Mouse (Mus musculus) testis, postnatal 10 days (tissue): ENCODE data around the gene Tubb5.

Experiments
- DNase-seq: peaks from one replicate; pipeline ENCODE4 v3.0.0; 2021; ENCODE audit warnings: low spot score

Tubb5 gene

DNA sequence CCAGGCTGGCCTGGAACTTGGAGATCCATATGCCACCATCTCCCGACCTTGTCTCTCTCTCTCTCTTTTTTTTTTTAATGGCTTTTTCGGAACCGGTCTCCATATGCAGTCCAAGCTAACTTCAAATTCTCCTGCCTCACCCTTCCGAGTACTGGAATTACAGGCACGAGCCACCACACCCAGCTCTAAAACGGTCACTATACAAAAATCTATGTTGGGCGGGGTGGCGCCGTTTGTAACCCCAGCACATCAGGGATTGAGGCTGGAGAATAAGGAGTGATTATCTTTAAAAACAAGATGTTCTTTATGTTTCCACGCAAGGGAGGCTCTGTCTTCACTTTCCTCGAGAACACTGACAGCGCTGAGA lies 22.7 kb upstream of the Tubb5 start:
- DNase-seq, result no peak

DNA sequence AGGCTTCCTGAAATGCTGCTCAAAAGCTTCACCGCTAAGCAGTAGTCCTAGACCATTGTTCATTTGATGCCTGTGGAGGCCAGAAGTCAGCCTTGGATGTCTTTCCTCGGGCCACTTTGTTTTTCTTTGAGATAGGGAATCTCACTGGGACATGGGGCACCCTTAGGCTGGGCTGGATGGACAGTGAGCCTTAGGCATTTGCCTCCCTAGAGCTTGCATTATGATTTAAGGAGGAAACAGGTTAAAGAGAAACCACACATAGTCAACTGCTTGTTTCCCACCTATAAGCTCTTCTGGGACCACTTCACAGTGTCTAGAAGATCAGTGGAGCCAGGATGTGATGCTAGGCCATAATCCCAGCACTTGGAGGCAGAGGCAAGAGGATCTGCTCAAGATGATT lies 21.7 kb upstream of the Tubb5 start:
- DNase-seq, result no peak

DNA sequence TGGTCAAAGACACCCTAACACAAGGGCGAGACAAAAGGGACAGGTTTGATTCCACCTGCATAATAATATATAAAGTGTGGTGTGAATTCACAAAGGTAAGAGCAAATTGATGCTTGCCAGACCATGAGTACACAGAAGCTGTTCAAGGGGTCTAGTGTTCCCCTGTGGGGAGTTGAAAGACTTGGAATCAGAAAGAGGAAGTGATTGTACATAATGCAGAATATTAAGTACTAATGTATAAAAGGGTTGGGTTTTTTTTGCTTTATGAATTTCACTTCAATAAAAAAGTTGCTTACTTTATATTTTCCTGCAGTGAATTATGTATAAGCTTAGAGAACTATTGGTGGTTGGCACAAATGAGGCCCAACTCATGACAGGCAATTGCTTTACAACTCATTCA lies 21.3 kb upstream of the Tubb5 start:
- DNase-seq, result no peak

DNA sequence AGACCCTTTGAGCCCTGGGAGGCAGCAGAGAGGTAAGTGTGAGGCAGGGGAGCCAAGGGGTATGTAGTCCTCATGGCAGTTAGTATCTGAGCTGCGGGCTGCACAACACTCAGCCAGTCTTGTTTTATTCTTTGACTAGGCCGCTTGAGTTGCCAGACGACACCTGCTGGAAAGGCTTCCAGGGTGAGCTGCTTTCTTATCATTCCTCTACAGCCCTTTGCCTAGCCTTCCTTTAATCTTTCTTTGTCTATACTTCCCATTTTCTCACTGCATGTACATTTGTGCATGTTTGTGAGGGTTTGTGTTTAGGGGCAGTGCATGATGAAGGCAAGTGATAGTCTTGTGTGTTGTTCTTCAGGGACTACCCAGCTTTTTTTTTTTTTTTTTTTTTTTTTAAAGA lies 12.9 kb upstream of the Tubb5 start:
- DNase-seq, result no peak

DNA sequence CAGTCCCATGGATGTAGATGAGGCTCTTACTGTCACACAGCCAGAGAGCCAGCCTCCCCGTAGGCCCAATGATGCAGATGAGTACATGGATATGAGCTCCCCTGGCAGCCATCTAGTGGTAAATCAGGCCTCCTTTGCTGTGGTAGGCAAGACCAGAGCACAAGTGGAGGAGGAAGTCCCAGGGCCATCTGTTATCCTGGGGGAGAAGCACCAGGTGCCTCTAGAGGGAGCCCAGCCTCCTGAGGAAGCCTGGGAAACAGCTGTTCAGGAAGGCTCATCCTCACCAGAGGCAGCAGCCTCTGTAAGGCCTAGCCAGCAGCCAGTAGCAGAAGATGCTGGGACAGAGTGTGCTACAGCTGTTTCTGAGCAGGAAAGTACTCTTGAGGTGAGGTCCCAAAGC lies 10.0 kb upstream of the Tubb5 start:
- no peak for DNase-seq

DNA sequence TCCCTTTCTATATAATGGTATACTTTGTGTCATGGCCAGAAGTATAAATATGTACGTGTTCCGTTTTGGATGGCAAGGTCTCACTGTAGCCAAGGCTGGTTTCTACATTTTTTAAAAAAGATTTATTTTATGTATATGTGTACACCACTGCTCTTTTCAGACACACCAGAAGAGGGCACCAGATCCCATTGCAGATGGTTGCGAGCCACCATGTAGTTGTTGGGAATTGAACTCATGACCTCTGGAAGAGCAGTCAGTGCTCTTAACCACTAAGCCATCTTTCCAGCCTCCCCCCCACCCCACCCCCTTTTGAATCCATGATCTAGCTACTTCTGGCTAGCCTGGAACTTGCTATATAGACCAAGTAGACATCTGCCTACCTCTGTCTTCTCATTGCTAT lies 5.4 kb upstream of the Tubb5 start:
- DNase-seq, result no peak

DNA sequence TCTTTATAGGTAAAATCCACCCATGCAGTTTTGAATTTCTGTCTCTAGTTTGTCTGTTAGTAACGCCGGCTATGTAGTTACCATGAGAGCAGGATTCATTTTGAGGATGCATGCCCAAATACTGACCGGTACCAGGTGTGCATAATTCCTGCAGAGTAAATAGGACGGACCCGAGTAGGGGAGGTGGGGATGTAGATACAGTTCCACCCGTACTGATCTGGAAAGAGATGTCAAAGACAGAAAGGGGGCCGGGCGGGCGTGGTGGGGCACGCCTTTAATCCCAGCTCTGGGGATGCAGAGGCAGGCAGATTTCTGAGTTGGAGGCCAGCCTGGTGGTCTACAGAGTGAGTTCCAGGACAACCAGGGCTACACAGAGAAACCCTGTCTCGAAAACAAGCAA lies 3.9 kb upstream of the Tubb5 start:
- DNase-seq, result no peak

DNA sequence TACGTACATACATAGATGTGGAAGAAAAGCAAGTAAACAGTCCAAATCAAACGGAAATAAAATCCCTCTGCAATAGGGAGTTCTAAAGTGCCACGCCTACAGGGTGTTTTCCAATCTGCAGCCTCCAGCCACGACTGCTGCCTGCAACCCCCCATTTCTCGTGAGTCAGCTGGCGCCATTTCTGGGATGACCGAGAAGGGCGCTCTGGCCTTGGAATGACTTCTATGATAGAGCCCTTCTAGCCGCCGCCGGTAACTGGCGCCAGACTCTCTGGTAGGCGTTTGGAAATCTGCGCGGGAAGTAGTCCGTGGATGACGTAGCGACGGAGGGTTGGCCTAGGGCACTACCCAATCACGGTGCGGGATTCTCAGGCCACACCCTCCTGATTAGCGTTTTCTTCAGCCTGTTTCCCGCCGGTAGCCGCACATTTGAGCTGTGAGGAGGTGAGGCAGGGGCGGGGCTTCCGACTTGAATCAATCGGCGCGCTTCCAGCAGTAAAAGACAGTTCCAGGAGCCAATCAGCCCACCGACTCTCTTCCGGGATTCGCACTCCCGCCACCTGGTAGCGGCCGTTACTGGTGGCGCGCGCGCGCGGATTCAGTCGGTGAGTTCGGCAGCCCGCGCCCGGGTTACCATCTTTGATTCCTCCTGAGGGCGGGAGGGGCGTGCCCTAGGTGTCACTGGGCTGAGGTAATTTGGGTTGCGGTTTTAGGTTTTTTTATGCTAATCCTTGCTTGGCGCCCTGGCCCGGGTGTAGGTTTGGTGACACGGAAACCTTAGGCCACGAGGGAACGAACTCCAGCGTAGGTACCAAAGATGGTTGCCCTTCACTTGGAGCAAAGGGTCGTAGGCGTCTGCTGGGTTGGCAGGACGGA lies 3.2 kb upstream of the Tubb5 start, which contains the start of gene Mdc1:
TSS of gene Mdc1 (plus strand) at position 440 of the 875 bp plus-strand sequence.
- peak; percentile 99 for DNase-seq

DNA sequence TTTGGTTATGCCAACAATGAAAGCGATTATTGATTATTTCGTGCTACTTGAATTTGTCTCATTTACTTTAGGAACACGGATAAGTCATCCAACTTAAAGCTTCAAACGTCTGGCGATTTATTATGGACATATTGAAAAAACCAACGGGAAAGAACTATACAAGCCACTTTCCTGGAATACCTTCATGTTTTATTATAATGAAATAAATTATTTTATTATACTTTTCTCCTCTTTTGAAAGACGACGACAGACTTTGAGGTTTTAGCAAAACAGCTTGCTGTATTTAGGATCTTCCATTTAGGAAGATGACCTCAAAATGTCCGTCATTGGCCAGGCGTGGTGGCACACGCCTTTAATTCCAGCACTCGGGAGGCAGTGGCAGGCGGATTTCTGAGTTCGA lies 2.5 kb upstream of the Tubb5 start:
- no peak for DNase-seq

DNA sequence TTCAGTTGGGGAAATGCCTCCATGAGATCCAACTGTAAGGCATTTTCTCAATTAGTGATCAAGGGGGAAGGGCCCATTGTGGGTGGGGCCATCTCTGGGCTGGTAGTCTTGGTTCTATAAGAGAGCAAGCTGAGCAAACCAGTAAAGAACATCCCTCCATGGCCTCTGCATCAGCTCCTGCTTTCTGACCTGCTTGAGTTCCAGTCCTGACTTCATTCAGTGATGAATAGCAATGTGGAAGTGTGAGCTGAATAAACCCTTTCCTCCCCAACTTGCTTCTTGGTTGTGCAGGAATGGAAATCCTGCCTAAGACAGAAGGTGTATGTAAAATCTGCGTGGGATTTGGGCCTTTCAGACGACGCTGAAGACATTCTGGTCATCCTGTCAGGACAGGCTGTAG lies 896 bp upstream of the Tubb5 start:
- DNase-seq, result peak; percentile 62

DNA sequence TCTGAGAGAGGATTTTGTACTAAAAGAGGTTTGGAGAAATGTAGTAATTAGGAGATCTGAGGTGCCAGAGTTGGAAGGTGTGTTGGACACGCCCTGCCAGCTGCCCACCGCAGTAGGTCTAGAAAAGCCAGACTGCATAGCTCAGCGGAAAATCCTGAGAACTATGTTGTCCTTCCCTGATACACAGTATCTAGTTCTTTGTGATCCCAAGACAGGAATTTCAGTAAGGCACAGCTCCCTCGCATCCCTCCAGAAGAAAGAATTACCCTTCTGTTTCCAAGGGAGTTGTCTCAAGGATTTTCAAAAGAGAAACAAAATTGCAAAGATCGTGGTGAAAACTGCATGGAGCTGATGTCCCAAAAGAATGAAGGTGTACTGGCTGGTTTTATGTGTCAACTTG lies 464 bp upstream of the Tubb5 start:
- peak; percentile 61 for DNase-seq

DNA sequence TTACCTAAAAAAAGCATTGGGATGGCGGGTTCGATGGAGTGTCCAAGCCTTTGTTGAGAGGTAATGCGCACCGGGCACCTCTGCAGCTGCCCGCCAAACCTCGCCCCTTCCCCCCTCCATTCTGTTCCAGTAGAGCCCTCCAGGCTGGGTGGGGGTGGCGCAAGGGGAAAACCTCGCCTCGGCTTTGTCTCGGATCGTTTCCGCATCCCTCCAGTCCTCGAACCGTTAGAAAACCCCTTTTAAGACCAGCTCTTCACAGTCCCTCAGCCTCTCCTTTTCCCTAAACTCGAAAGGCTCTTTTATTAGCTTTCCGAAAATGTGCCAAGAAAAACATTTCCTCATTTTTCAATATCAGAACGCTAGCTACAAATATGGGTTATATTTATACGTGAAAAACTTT lies 619 bp downstream of the Tubb5 start:
- DNase-seq, result peak; percentile 79

DNA sequence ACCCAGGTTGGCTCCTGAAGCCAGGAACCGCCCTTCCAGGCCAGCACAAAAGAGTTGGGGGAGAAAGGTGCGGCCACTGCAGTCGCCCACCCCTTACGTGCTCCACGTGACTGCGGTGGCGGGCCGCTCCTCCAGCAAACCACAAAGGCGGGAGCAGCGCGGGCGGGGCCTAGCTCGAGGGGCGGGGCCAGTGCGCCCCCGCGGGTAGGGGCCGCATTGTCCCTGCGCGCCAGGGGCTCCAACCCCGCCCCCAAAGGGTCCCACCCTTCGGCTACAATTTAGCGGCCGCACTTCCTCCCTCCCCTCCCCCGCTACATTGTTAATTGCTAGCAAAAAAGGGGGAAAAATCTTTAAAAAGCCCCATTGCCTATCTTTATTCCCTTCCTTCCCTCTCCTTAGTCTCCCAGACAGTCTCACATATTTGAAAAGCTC lies 1.1 kb downstream of the Tubb5 start:
- peak; percentile 96 for DNase-seq

DNA sequence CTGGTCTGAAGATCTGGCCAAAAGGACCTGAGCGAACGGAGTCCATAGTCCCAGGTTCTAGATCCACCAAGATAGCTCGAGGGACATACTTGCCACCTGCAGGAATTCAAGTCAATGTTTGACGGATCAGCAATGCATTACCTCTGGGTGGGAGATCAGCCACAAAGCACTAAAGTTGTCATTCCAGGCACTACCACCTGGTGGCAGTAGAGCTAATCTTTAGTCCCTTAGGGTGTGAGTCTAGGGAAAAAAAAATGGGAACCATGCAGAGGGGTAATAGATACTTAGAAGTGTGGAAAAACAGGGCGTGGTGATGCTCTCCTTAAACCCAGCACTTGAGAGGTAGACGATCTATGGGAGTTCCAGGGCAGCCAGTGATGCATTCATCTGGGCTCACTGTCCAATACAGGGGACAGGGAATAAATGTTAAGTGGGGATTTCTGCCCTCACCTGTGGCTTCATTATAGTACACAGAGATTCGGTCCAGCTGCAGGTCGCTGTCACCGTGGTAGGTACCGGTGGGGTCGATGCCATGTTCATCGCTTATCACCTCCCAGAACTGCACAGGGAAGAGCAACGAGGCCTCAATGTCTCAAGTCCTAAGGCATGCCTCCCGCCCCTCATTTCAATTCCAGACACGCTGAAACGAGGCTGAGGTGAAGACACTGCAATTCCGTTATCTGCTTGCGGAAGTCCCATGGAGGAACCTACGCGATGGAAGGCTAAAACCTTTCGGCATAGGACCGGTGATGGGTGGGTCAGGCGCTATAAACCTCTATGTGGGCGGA lies 1.7 kb downstream of the Tubb5 start:
- peak; percentile 90 for DNase-seq

DNA sequence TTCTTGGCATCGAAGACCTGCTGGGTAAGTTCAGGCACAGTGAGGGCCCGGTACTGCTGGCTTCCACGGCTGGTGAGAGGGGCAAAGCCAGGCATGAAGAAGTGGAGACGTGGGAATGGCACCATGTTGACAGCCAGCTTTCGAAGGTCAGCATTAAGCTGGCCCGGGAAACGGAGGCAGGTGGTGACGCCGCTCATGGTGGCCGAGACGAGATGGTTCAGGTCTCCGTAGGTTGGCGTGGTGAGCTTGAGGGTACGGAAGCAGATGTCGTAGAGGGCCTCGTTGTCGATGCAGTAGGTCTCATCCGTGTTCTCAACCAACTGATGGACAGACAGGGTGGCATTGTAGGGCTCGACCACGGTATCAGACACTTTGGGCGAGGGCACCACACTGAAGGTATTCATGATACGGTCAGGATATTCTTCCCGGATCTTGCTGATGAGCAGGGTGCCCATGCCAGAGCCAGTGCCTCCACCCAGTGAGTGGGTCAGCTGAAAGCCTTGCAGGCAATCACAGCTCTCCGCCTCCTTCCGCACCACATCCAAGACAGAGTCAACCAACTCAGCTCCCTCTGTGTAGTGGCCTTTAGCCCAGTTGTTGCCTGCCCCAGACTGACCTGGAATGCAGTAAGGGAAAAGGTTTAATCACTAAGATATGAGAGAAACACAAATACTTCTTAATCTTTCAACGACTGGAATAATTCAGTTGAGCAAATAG lies 2.5 kb downstream of the Tubb5 start:
- DNase-seq, result no peak

DNA sequence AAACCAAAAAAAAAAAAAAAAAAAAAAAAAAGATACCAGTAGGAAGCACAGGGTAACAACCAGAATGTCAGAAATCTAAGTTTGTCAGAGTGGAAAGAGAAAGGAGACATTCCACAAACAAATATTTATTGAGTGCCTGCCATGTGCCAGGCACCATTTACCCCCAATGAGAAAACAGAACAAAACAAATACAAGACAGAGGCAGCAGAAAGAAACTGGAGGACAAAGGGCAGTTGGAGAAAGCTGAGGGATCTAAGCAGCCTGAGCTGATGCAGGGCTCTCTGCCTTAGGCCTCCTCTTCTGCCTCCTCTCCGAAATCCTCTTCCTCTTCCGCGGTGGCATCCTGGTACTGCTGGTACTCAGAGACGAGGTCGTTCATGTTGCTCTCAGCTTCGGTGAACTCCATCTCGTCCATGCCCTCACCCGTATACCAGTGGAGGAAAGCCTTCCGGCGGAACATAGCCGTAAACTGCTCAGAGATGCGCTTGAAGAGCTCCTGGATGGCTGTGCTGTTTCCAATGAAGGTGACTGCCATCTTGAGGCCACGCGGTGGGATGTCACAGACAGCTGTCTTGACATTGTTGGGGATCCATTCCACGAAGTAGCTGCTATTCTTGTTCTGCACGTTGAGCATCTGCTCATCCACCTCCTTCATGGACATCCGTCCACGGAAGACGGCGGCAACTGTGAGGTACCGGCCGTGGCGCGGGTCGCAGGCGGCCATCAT lies 3.2 kb downstream of the Tubb5 start:
- no peak for DNase-seq

DNA sequence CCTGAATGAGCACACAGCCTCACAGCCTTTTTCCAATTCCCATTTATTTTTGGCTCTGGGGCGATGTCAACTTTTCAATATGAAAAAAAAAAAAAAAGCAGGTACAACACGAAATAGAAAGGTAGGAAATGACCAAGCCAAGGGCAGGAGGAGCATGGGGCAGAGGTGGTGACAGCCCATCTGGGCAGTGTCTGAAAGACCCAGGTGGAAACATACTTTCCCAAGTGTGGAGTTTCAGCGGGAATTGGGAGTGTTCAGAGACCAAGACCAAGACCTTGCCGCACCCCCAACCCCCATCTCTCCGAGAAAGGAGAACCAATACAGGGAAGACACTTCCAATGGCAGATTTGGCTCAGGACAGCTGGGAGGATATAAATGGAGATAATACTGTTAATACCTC lies 4.2 kb downstream of the Tubb5 start:
- no peak for DNase-seq

DNA sequence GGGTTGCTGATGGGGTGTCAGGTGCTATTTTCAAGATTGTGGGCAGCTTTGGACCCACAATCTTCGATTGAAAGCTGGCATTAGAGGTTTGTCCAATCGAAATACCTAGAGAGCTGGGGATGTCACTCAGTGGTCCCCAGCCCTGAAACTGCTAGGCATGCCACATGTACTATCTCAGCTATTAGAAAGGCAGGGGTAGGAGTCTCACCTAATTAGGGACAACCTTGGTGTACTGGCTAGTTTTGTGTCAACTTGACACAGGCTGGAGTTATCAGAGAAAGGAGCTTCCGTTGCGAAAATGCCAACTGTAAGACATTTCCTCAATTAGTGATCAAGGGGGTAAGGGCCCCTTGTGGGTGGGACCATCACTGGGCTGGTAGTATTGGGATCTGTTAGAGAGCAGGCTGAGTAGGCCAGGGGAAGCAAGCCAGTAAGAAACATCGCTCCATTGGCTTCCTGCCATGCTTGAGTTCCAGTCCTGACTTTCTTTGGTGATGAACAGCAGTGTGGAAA lies 4.8 kb downstream of the Tubb5 start:
- DNase-seq, result no peak

DNA sequence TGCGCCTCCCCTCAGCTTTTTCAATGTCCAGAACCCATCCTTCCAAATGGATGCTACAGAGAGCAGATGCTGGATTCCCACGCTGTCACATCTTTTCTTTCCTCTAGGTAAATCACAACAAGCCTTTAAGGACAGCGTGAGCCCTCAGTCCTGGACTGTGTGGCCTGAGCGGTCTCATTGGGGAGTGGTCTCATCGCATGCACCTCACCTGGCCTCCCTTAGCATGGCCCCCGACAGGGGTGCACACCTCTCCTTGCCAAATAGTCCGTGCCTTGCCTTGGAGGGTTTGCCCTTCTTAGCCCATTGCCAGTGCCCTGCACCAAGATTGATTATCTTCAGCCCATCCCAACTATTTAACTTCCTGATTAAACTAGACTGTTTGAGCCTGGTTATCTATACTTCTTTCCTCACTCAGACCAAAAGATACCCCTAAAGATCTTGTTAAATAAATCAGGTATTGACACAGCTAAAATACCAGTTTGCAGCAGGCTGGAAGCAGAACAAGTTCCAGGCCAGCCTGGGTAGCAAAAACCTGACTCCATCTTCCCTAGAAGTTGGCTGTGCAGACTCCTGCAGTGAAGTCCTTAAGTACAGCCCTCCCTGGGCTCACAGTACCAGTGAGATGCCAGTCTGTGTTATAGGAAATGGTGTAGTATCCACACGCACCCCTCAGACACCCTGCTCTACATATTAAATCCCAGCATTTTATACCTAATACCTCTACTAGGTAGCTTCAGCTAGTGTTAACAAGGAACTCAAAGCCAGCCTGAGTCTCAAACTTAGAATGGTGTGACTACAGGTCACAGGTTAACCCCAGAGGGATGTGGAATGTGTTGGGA lies 5.5 kb downstream of the Tubb5 start:
- no peak for DNase-seq

DNA sequence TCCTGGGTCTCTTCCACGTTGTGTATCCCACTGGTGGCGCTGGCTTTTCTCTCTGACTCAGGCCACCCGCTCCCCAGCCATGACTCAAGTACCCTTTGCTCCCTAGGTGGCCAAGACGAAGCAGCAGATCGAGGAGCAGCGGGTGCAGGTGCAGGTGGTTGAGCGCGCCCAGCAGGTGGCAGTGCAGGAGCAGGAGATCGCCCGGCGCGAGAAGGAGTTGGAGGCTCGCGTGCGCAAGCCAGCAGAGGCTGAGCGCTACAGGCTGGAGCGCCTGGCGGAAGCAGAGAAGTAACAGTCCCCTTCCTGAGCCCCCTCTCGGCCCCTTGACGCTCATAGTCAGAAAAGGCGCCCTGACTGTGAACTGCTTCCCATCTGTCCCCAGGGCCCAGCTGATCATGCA lies 8.4 kb downstream of the Tubb5 start:
- peak; percentile 93 for DNase-seq
